Mouse (Mus musculus) CH12.LX (cell line): ENCODE data around the gene AI593442. TPM values are rescaled to one million over a fixed set of nuclear protein-coding genes. Genes with fewer than 3 reads are reported as not detected.

Experiments used
- DNase-seq: peaks from one replicate; pipeline ENCODE4 v3.0.0-alpha.2; 2013; ENCODE audit errors: extremely low read depth
- H3K27ac ChIP-seq: 2 replicates; pipeline ENCODE4 v1.5.1; 2012; ENCODE audit warnings: low read depth, mild to moderate bottlenecking, control low read depth, moderate library complexity; ENCODE audit not compliant: insufficient read depth
- H3K27me3 ChIP-seq: replicated peaks from 2 replicates; pipeline ENCODE3; 2012; ENCODE audit warnings: inconsistent platforms
- H3K36me3 ChIP-seq, 2 experiments: replicated peaks in 1 of 2; 2 replicates each; pipeline versions ENCODE3 to v1.6.1; 2012; ENCODE audit warnings: inconsistent platforms in 1 of 2, low read length in 1 of 2, mild to moderate bottlenecking in 1 of 2, mixed read lengths in 1 of 2, moderate library complexity in 1 of 2; ENCODE audit not compliant: control insufficient read depth in 1 of 2, insufficient read depth in 1 of 2
- H3K4me1 ChIP-seq, 2 experiments: 2 replicates each; pipeline ENCODE4 v1.6.1; 2012; ENCODE audit warnings: inconsistent platforms in 1 of 2, moderate library complexity in 1 of 2; ENCODE audit not compliant: insufficient read depth in 2 of 2, control insufficient read depth in 1 of 2
- H3K4me2 ChIP-seq: 2 replicates; pipeline ENCODE4 v1.6.1; 2012; ENCODE audit warnings: low read depth, mild to moderate bottlenecking, control low read depth; ENCODE audit not compliant: poor library complexity, insufficient read depth, severe bottlenecking
- H3K4me3 ChIP-seq, 3 experiments: fragments of 150-350 bp in 1 of 3; sonication (generic) in 1 of 3; replicated peaks in 1 of 3; 2 replicates each; pipeline versions ENCODE3 to v1.5.1; 2011 to 2012; ENCODE audit warnings: low read depth in 2 of 3, low read length in 2 of 3, mild to moderate bottlenecking in 2 of 3, moderate library complexity in 2 of 3, control low read depth in 1 of 3, improper control_type of control experiment in 1 of 3, inconsistent platforms in 1 of 3, mixed read lengths in 1 of 3; ENCODE audit not compliant: poor library complexity in 1 of 3
- H3K79me2 ChIP-seq: replicated peaks from 2 replicates; pipeline ENCODE4 v1.6.1; 2012; ENCODE audit warnings: mild to moderate bottlenecking, moderate library complexity; ENCODE audit not compliant: control insufficient read depth, poor library complexity, insufficient read depth, severe bottlenecking; ENCODE audit errors: extremely low read depth
- H3K9ac ChIP-seq: 2 replicates; pipeline ENCODE4 v1.6.1; 2012; ENCODE audit warnings: low read depth, mild to moderate bottlenecking, control low read depth, moderate library complexity; ENCODE audit not compliant: insufficient read depth
- H3K9me3 ChIP-seq: replicated peaks from 2 replicates; pipeline ENCODE3; 2012; ENCODE audit warnings: low read length, inconsistent platforms, mixed read lengths
- BHLHE40 ChIP-seq: IDR thresholded peaks from 2 replicates; pipeline ENCODE4 v1.6.1; 2011; ENCODE audit warnings: mild to moderate bottlenecking, low read depth, low read length, improper control_type of control experiment
- ELF1 ChIP-seq: IDR thresholded peaks from 2 replicates; pipeline ENCODE4 v1.6.1; 2014; ENCODE audit warnings: low read depth, mild to moderate bottlenecking, inconsistent platforms, low read length, improper control_type of control experiment
- EP300 ChIP-seq: IDR thresholded peaks from 2 replicates; pipeline ENCODE4 v1.6.1; 2011; ENCODE audit warnings: low read length, improper control_type of control experiment
- ETS1 ChIP-seq: conservative IDR thresholded peaks from 2 replicates; pipeline ENCODE4 v1.6.1; 2012; ENCODE audit warnings: low read depth, mild to moderate bottlenecking, inconsistent platforms, low read length, improper control_type of control experiment, moderate library complexity
- HCFC1 ChIP-seq: IDR thresholded peaks from 2 replicates; pipeline ENCODE4 v1.6.1; 2012; ENCODE audit warnings: low read depth, mild to moderate bottlenecking, inconsistent platforms, low read length, improper control_type of control experiment
- IRF4 ChIP-seq: IDR thresholded peaks from 2 replicates; pipeline ENCODE4 v1.6.1; 2014; ENCODE audit warnings: low read depth, mild to moderate bottlenecking, inconsistent platforms, low read length, improper control_type of control experiment
- JUN ChIP-seq: IDR thresholded peaks from 2 replicates; pipeline ENCODE4 v1.6.1; 2011; ENCODE audit warnings: low read depth, mild to moderate bottlenecking, low read length, improper control_type of control experiment, moderate library complexity; ENCODE audit not compliant: insufficient read depth
- JUND ChIP-seq: conservative IDR thresholded peaks from 2 replicates; pipeline ENCODE4 v1.6.1; 2011; ENCODE audit warnings: low read depth, low read length, improper control_type of control experiment
- KAT2A ChIP-seq: IDR thresholded peaks from 2 replicates; pipeline ENCODE4 v1.6.1; 2012; ENCODE audit warnings: low read length, improper control_type of control experiment, inconsistent platforms; ENCODE audit not compliant: insufficient replicate concordance
- MAX ChIP-seq: IDR thresholded peaks from 2 replicates; pipeline ENCODE4 v1.6.1; 2011; ENCODE audit warnings: low read length, improper control_type of control experiment
- MXI1 ChIP-seq: IDR thresholded peaks from 2 replicates; pipeline ENCODE4 v1.6.1; 2011; ENCODE audit warnings: mild to moderate bottlenecking, low read depth, low read length, improper control_type of control experiment
- MYC ChIP-seq: IDR thresholded peaks from 2 replicates; pipeline ENCODE4 v1.6.1; 2011; ENCODE audit warnings: low read depth, mild to moderate bottlenecking, improper control_type of control experiment, low read length
- RAD21 ChIP-seq: IDR thresholded peaks from 2 replicates; pipeline ENCODE4 v1.6.1; 2011; ENCODE audit warnings: low read depth, mild to moderate bottlenecking, low read length, improper control_type of control experiment, moderate library complexity
- RCOR1 ChIP-seq: conservative IDR thresholded peaks from 2 replicates; pipeline ENCODE4 v1.6.1; 2012; ENCODE audit warnings: low read depth, mild to moderate bottlenecking, inconsistent platforms, low read length, improper control_type of control experiment
- SMC3 ChIP-seq: IDR thresholded peaks from 2 replicates; pipeline ENCODE4 v1.6.1; 2011; ENCODE audit warnings: low read depth, low read length, improper control_type of control experiment
- TCF12 ChIP-seq: IDR thresholded peaks from 2 replicates; pipeline ENCODE4 v1.6.1; 2014; ENCODE audit warnings: low read depth, mild to moderate bottlenecking, inconsistent platforms, low read length, improper control_type of control experiment
- UBTF ChIP-seq: IDR thresholded peaks from 2 replicates; pipeline ENCODE4 v1.6.1; 2012; ENCODE audit warnings: low read depth, mild to moderate bottlenecking, inconsistent platforms, low read length, improper control_type of control experiment, moderate library complexity
- USF2 ChIP-seq: conservative IDR thresholded peaks from 2 replicates; pipeline ENCODE4 v1.6.1; 2011; ENCODE audit warnings: low read depth, low read length, improper control_type of control experiment
- ZC3H11A ChIP-seq: IDR thresholded peaks from 2 replicates; pipeline ENCODE4 v1.6.1; 2012; ENCODE audit warnings: low read depth, mild to moderate bottlenecking, inconsistent platforms, low read length, improper control_type of control experiment
- ZNF384 ChIP-seq: IDR thresholded peaks from 2 replicates; pipeline ENCODE4 v1.6.1; 2012; ENCODE audit warnings: low read depth, low read length, improper control_type of control experiment, inconsistent platforms
- dilution Hi-C: fragments of 300-500 bp; cut with MboI; formaldehyde crosslinking; loops from 2 replicates; pipeline ENCODE4 v1.14.3; 2020; ENCODE audit warnings: low sequenced_read_pairs; ENCODE audit not compliant: extremely low pct_unique_long_range_greater_than_20kb, extremely low pct_ligation_motif_present
- in situ Hi-C: fragments of 300-500 bp; cut with MboI; formaldehyde crosslinking; loops from 3 replicates; pipeline ENCODE4 v1.14.3; 2019; ENCODE audit warnings: low sequenced_read_pairs, low pct_ligation_motif_present, low pct_unique_long_range_greater_than_20kb, mixed read lengths
- polyA plus RNA-seq: library from polyadenylated mRNA; unstranded; fragments of >175 nt; gene quantifications from 2 replicates; pipeline ENCODE4 v1.2.1, GENCODE M21; 2012; ENCODE audit warnings: low read depth; ENCODE audit not compliant: insufficient read length
- total RNA-seq, 2 experiments: library from RNA; depleted of rRNA; stranded (reverse); fragments of 300-350 nt in 1 of 2; fragments of >200 nt in 1 of 2; gene quantifications; 2 replicates each; pipeline ENCODE4 v1.2.3; 2012 to 2014

Gene AI593442
- not detected in 2 replicates for total RNA-seq (2012; rRNA removed)
- total RNA-seq (2014; rRNA removed) = not detected in 2 replicates
- not detected in 2 replicates for polyA plus RNA-seq

DNA sequence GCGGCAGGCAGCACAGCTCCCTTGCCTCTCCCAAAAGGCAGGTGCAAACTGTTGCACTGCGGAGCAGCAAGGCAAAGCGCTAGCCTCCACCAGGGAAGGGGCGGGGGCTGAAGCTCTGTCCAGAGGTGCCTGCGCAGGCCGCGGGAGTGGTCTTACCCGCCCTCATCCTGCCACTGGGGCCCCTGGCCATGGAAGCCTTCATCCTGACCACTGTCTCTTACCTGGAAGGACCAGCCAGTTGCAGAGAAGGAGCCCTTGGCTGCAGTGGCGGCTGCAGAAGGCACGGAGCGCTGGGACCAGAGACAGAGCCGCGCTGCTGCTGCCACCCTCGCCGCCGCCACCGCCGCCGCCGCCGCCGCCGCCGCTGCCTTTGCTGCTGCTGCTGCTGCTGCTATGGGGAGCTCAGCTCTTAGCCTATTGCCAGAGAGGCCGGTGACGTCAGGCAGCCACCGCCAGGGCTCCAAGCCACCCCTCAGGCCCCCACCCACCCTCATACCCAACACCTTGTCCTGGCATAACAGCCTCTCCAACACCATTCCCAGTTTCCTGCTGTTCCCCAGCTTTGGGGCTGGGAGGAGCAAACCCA is at the start of gene AI593442:
TSS of gene AI593442 (minus strand) at position 419 of the 586 bp plus-strand sequence.
- H3K4me2 ChIP-seq = no peak within 1 kb of the TSS
- H3K79me2 ChIP-seq = no peaks in the 10 kb centered on the region
- no peaks in the 10 kb centered on the region for H3K36me3 ChIP-seq
- H3K4me1 ChIP-seq = no peaks in the 10 kb centered on the region
- dilution Hi-C loops = no loop called here
- in situ Hi-C loops = no loop called here
- no peak within 1 kb of the TSS for H3K27ac ChIP-seq
- no peak within 1 kb of the TSS for H3K4me3 ChIP-seq
- no peak for DNase-seq
- H3K27me3 ChIP-seq = peaks cover 10% of the 10 kb centered on the region
- no peaks in the 10 kb centered on the region for H3K9me3 ChIP-seq
- no peak within 1 kb of the TSS for H3K9ac ChIP-seq
- TF ChIP-seq UBTF (no peak), TCF12 (no peak), MXI1 (no peak), MYC (no peak), EP300 (no peak), JUN (no peak), RAD21 (no peak), JUND (no peak), RCOR1 (no peak), HCFC1 (no peak)

DNA sequence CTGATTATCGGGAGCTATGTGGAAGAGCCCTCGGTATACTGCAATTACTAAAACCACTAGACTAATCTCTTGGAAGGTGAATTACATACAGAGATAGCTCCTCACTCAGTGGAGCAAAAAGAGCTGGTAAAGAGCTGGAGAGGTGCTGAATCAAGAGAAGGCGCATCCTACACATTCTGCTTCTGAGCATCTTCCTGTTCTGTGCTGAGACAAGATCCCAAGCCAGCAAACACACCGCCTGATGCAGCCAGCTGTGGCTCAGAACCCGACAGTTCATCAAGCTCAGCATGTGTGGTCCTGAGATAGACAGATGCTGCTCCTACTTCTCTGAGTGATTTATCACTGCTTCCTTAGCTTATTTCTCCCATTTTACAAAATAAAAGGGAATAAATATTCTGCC is 49.2 kb upstream of the AI593442 start:
- in situ Hi-C loops = no loop called here
- H3K4me3 ChIP-seq = no peak overlapping the region
- H3K27ac ChIP-seq = no peak overlapping the region
- no peaks in the 10 kb centered on the region for H3K27me3 ChIP-seq
- dilution Hi-C loops = no loop called here
- no peak for DNase-seq
- no peak overlapping the region for H3K4me2 ChIP-seq
- no peak overlapping the region for H3K9ac ChIP-seq
- no peaks in the 10 kb centered on the region for H3K4me1 ChIP-seq
- no peaks in the 10 kb centered on the region for H3K79me2 ChIP-seq
- no peaks in the 10 kb centered on the region for H3K9me3 ChIP-seq
- no peaks in the 10 kb centered on the region for H3K36me3 ChIP-seq
- TF ChIP-seq SMC3 (no peak), BHLHE40 (no peak), UBTF (no peak), HCFC1 (no peak), MXI1 (no peak), IRF4 (no peak), MAX (no peak), ETS1 (no peak), ZC3H11A (no peak), USF2 (no peak), JUND (no peak), ZNF384 (no peak), RCOR1 (no peak), RAD21 (no peak), KAT2A (no peak), ELF1 (no peak), MYC (no peak)
- TF ChIP-seq, all 38 proteins: peak for 0
